Mouse (Mus musculus): ENCODE measurements around the gene Eef2kmt. TPM values are rescaled to one million over a fixed set of nuclear protein-coding genes. Genes with fewer than 3 reads are reported as not detected.

The Eef2kmt gene
- polyA plus RNA-seq, 1 experiment from 2014 or later: 9.2 TPM

Small RNA genes lying within 50 kb of the gene (microRNA-seq; reads per million reads assigned to microRNA genes)
- gene Gm23689: not detected
- not detected for gene Gm26095
- not detected for gene Mir6364

Other genes with a start within 250 kb of the Eef2kmt start
- 1.1 TPM in 1 of 2 replicates, not detected in the other for gene Smim22, start 248.7 kb downstream of the Eef2kmt start, polyA plus RNA-seq (2016; fragmentation: Nextera tagmentation; extraction: Ambion mirVana)
- gene Rogdi, start 242.4 kb downstream of the Eef2kmt start, polyA plus RNA-seq (2016; fragmentation: Nextera tagmentation; extraction: Ambion mirVana): 121 and 124 TPM in 2 replicates
- gene Glyr1, start 206.1 kb downstream of the Eef2kmt start, polyA plus RNA-seq (2016; fragmentation: Nextera tagmentation; extraction: Ambion mirVana): 217 and 234 TPM in 2 replicates
- 25.2 and 25.5 TPM in 2 replicates for gene Ubn1, start 205.9 kb downstream of the Eef2kmt start, polyA plus RNA-seq (2016; fragmentation: Nextera tagmentation; extraction: Ambion mirVana)
- gene Ppl, start 123.6 kb downstream of the Eef2kmt start, polyA plus RNA-seq (2016; fragmentation: Nextera tagmentation; extraction: Ambion mirVana): 0.78 and 0.80 TPM in 2 replicates
- gene Sec14l5, start 108.9 kb downstream of the Eef2kmt start, polyA plus RNA-seq (2016; fragmentation: Nextera tagmentation; extraction: Ambion mirVana): 1.1 and 1.2 TPM in 2 replicates
- 12.2 and 12.6 TPM in 2 replicates for gene Nagpa, start 52.0 kb downstream of the Eef2kmt start, polyA plus RNA-seq (2016; fragmentation: Nextera tagmentation; extraction: Ambion mirVana)
- 5.9 and 6.2 TPM in 2 replicates for gene AU021092, start 33.7 kb downstream of the Eef2kmt start, polyA plus RNA-seq (2016; fragmentation: Nextera tagmentation; extraction: Ambion mirVana)
- gene Alg1, start 22.4 kb downstream of the Eef2kmt start, polyA plus RNA-seq (2016; fragmentation: Nextera tagmentation; extraction: Ambion mirVana): 33.4 and 33.7 TPM in 2 replicates